Comparison of ENCODE assay signal across 8 mouse cellular contexts in the genomic region with DNA sequence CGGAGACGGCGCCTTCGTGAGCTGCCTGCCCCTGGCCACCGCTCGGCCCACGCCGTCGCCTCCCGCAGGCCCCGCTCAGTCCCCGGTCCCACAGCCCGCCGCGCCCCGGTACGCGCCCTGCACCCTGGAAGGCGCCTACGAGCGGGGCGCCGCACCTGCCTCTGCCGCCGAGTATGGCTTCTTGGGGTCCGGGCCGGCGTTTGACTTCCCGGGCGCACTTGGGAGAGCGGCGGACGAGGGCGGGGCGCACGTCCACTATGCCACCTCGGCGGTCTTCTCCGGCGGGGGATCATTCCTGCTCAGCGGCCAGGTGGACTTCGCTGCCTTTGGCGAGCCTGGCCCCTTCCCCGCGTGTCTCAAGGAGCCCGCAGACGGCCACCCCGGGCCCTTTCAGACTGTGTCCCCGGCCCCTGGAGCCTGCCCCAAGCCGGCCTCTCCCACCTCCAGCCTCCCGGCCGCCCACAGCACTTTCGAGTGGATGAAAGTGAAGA. TPM values are rescaled to one million over a fixed set of nuclear protein-coding genes. Genes with fewer than 3 reads are reported as not detected.
A peak's percentile ranks its signal among the peaks of the same experiment; 100 is the strongest.
DNase-seq lines count a peak whose midpoint lies in the region; ATAC-seq and TF ChIP-seq lines count a peak whose summit lies in the region.

No protein-coding gene starts in this region.

- no peak for DNase-seq in gastrocnemius, adult 2 months
- no peak for DNase-seq in gastrocnemius, postnatal 36 days
- no peak for DNase-seq in heart, postnatal 0 days (ENCODE audit: low spot score)
- no peak for DNase-seq in spleen, adult 18-20 months
- no peak for DNase-seq in frontal cortex, postnatal 25 days (ENCODE audit: low spot score in 2 of 2)

- ATAC-seq in heart, postnatal 0 days (ENCODE audit: insufficient read depth, low read depth), result no peak
- ATAC-seq in liver, embryonic 16.5 days (ENCODE audit: low read depth), result no peak
- ATAC-seq in CD4-positive, CD25-positive, alpha-beta regulatory T cell, adult 4 months, result no peak

- peak overlapping the region; percentile 36 for H3K9ac ChIP-seq in ES-Bruce4 (ENCODE audit: low read depth, poor library complexity, severe bottlenecking)
- H3K9ac ChIP-seq in heart, postnatal 0 days (replicated peaks; ENCODE audit: low read depth, low read length), result no peak overlapping the region
- H3K9ac ChIP-seq in liver, embryonic 16.5 days (ENCODE audit: low read depth, low read length), result no peak overlapping the region

- no peak for TF ChIP-seq POLR2A in ES-Bruce4 (IDR thresholded peaks at IDR 0.05; ENCODE audit: insufficient read depth, low read length)

- peaks cover 34% of the 10 kb centered on the region for H3K27me3 ChIP-seq in ES-Bruce4 (ENCODE audit: control insufficient read depth, insufficient read depth, low read length, poor library complexity, severe bottlenecking)
- H3K27me3 ChIP-seq in heart, postnatal 0 days (ENCODE audit: control insufficient read depth, insufficient read depth, low read length), result peaks cover 76% of the 10 kb centered on the region
- H3K27me3 ChIP-seq in liver, embryonic 16.5 days (ENCODE audit: control insufficient read depth, insufficient read depth, low read depth, low read length), result peaks cover 63% of the 10 kb centered on the region

- H3K27ac ChIP-seq in gastrocnemius, adult 2 months, result no peak overlapping the region
- H3K27ac ChIP-seq in ES-Bruce4 (ENCODE audit: insufficient read depth, low read length), result no peak overlapping the region
- no peak overlapping the region for H3K27ac ChIP-seq in heart, postnatal 0 days (ENCODE audit: low read depth)
- H3K27ac ChIP-seq in liver, embryonic 16.5 days (ENCODE audit: low read length), result no peak overlapping the region

- peak overlapping the region; percentile 70 for H3K4me2 ChIP-seq in heart, postnatal 0 days (ENCODE audit: low read depth, low read length)
- H3K4me2 ChIP-seq in liver, embryonic 16.5 days (ENCODE audit: low read depth, low read length), result peak overlapping the region; percentile 41

- H3K4me3 ChIP-seq in gastrocnemius, adult 2 months, result peak overlapping the region; percentile 73
- H3K4me3 ChIP-seq in ES-Bruce4 (ENCODE audit: low read depth, low read length), result peak overlapping the region; percentile 52
- peak overlapping the region; percentile 51 for H3K4me3 ChIP-seq in heart, postnatal 0 days (ENCODE audit: low read depth, low read length)
- peak overlapping the region; percentile 40 for H3K4me3 ChIP-seq in liver, embryonic 16.5 days (ENCODE audit: low read depth, low read length)

- H3K36me3 ChIP-seq in ES-Bruce4 (ENCODE audit: control insufficient read depth, insufficient read depth, low read length, poor library complexity, severe bottlenecking), result no peaks in the 10 kb centered on the region
- no peaks in the 10 kb centered on the region for H3K36me3 ChIP-seq in heart, postnatal 0 days (replicated peaks; ENCODE audit: control insufficient read depth, insufficient read depth, low read length)
- H3K36me3 ChIP-seq in liver, embryonic 16.5 days (ENCODE audit: control insufficient read depth, insufficient read depth), result no peaks in the 10 kb centered on the region

- TF ChIP-seq EP300 in ES-Bruce4 (IDR thresholded peaks at IDR 0.05; ENCODE audit: insufficient read depth, low read depth, low read length), result no peak
- no peak for TF ChIP-seq EP300 in heart, postnatal 0 days (IDR thresholded peaks at IDR 0.05; ENCODE audit: low read depth)

- intact Hi-C loops in gastrocnemius, adult 2 months (cut with DNase I), result no loop called here
- intact Hi-C loops in gastrocnemius, postnatal 36 days (cut with DNase I), result no loop called here

- H3K4me1 ChIP-seq in ES-Bruce4 (ENCODE audit: control insufficient read depth, insufficient read depth, low read length), result no peaks in the 10 kb centered on the region
- H3K4me1 ChIP-seq in heart, postnatal 0 days (ENCODE audit: control insufficient read depth, insufficient read depth), result peaks cover 11% of the 10 kb centered on the region
- H3K4me1 ChIP-seq in liver, embryonic 16.5 days (ENCODE audit: control insufficient read depth, low read depth, low read length), result no peaks in the 10 kb centered on the region; the same call in 1 of the 2 replicates

- no peaks in the 10 kb centered on the region for H3K9me3 ChIP-seq in ES-Bruce4 (replicated peaks; ENCODE audit: control insufficient read depth, insufficient read depth, low read length, poor library complexity, severe bottlenecking)
- H3K9me3 ChIP-seq in heart, postnatal 0 days (replicated peaks; ENCODE audit: control insufficient read depth, low read length), result no peaks in the 10 kb centered on the region
- H3K9me3 ChIP-seq in liver, embryonic 16.5 days (replicated peaks; ENCODE audit: control insufficient read depth, low read length), result no peaks in the 10 kb centered on the region

- no peak for TF ChIP-seq CTCF in gastrocnemius, adult 2 months (IDR thresholded peaks at IDR 0.05)
- TF ChIP-seq CTCF in ES-Bruce4 (IDR thresholded peaks at IDR 0.05; ENCODE audit: low read depth, low read length), result no peak
- no peak for TF ChIP-seq CTCF in heart, postnatal 0 days (IDR thresholded peaks at IDR 0.05; ENCODE audit: low read depth)

- under 1% methylated on average over 40 of the region's 53 CpGs for WGBS in heart, postnatal 0 days
- 3% methylated on average over 52 of the region's 53 CpGs for WGBS in liver, embryonic 16.5 days (ENCODE audit: insufficient replicate concordance)

RNA-seq across cellular contexts. Expression of a gene that starts 0.5 kb away (rescaled TPM):
- total RNA-seq in gastrocnemius, adult 2 months (2021), result not detected
- total RNA-seq in gastrocnemius, postnatal 36 days (2021), result not detected
- polyA plus RNA-seq in ES-Bruce4 (2011; ENCODE audit: insufficient read depth, insufficient read length, low read depth, missing spikeins), result not detected in 2 replicates
- not detected in 2 replicates for total RNA-seq in heart, postnatal 0 days (2014; rRNA removed; ENCODE audit: low replicate concordance)
- polyA plus RNA-seq in heart, postnatal 0 days (2015; fragmentation: Nextera tagmentation; extraction: Ambion mirVana), result not detected in 2 replicates
- not detected in 2 replicates for polyA plus RNA-seq in liver, embryonic 16.5 days (2015; fragmentation: Nextera tagmentation; extraction: Ambion mirVana)
- not detected for polyA plus RNA-seq in CD4-positive, CD25-positive, alpha-beta regulatory T cell, adult 4 months (2017; shearing (Covaris generic))

RNA-seq across cellular contexts. Expression of a gene that starts 36.8 kb away (rescaled TPM):
- total RNA-seq in gastrocnemius, adult 2 months (2021), result under 1 TPM; 0.08 to 0.36 TPM
- total RNA-seq in gastrocnemius, postnatal 36 days (2021), result under 1 TPM in 1 of 2 experiments, not detected in 1; 0.12 TPM
- polyA plus RNA-seq in ES-Bruce4 (2011; ENCODE audit: insufficient read depth, insufficient read length, low read depth, missing spikeins), result not detected in 2 replicates
- 1.6 TPM in 1 of 2 replicates, not detected in the other for total RNA-seq in heart, postnatal 0 days (2014; rRNA removed; ENCODE audit: low replicate concordance)
- not detected in 2 replicates for polyA plus RNA-seq in heart, postnatal 0 days (2015; fragmentation: Nextera tagmentation; extraction: Ambion mirVana)
- polyA plus RNA-seq in liver, embryonic 16.5 days (2015; fragmentation: Nextera tagmentation; extraction: Ambion mirVana), result not detected in 2 replicates
- not detected for polyA plus RNA-seq in CD4-positive, CD25-positive, alpha-beta regulatory T cell, adult 4 months (2017; shearing (Covaris generic))

RNA-seq across cellular contexts. Expression of a gene that starts 51.6 kb away (rescaled TPM):
- 1 to 10 TPM; 1.4 to 2.0 TPM for total RNA-seq in gastrocnemius, adult 2 months (2021)
- 1 to 10 TPM; 1.1 to 1.5 TPM for total RNA-seq in gastrocnemius, postnatal 36 days (2021)
- 0.40 TPM in 1 of 2 replicates, not detected in the other for polyA plus RNA-seq in ES-Bruce4 (2011; ENCODE audit: insufficient read depth, insufficient read length, low read depth, missing spikeins)
- total RNA-seq in heart, postnatal 0 days (2014; rRNA removed; ENCODE audit: low replicate concordance), result 0.19 TPM in 1 of 2 replicates, not detected in the other
- 0.05 and 0.11 TPM in 2 replicates for polyA plus RNA-seq in heart, postnatal 0 days (2015; fragmentation: Nextera tagmentation; extraction: Ambion mirVana)
- polyA plus RNA-seq in liver, embryonic 16.5 days (2015; fragmentation: Nextera tagmentation; extraction: Ambion mirVana), result not detected in 2 replicates
- not detected for polyA plus RNA-seq in CD4-positive, CD25-positive, alpha-beta regulatory T cell, adult 4 months (2017; shearing (Covaris generic))

RNA-seq across cellular contexts. Expression of a gene that starts 51.6 kb away (rescaled TPM):
- not detected for total RNA-seq in gastrocnemius, adult 2 months (2021)
- total RNA-seq in gastrocnemius, postnatal 36 days (2021), result under 1 TPM in 1 of 2 experiments, not detected in 1; 0.32 TPM
- polyA plus RNA-seq in ES-Bruce4 (2011; ENCODE audit: insufficient read depth, insufficient read length, low read depth, missing spikeins), result not detected in 2 replicates
- not detected in 2 replicates for total RNA-seq in heart, postnatal 0 days (2014; rRNA removed; ENCODE audit: low replicate concordance)
- 0.04 TPM in 1 of 2 replicates, not detected in the other for polyA plus RNA-seq in heart, postnatal 0 days (2015; fragmentation: Nextera tagmentation; extraction: Ambion mirVana)
- polyA plus RNA-seq in liver, embryonic 16.5 days (2015; fragmentation: Nextera tagmentation; extraction: Ambion mirVana), result 0.09 TPM in 1 of 2 replicates, not detected in the other
- not detected for polyA plus RNA-seq in CD4-positive, CD25-positive, alpha-beta regulatory T cell, adult 4 months (2017; shearing (Covaris generic))

RNA-seq across cellular contexts. Expression of a gene that starts 58.9 kb away (rescaled TPM):
- total RNA-seq in gastrocnemius, adult 2 months (2021), result 10 to 100 TPM; 39.3 to 49.0 TPM
- total RNA-seq in gastrocnemius, postnatal 36 days (2021), result 10 to 100 TPM; 38.1 to 38.5 TPM
- polyA plus RNA-seq in ES-Bruce4 (2011; ENCODE audit: insufficient read depth, insufficient read length, low read depth, missing spikeins), result 0.76 and 2.1 TPM in 2 replicates
- total RNA-seq in heart, postnatal 0 days (2014; rRNA removed; ENCODE audit: low replicate concordance), result 1.5 TPM in 1 of 2 replicates, not detected in the other
- 0.23 and 0.26 TPM in 2 replicates for polyA plus RNA-seq in heart, postnatal 0 days (2015; fragmentation: Nextera tagmentation; extraction: Ambion mirVana)
- 0.04 and 0.05 TPM in 2 replicates for polyA plus RNA-seq in liver, embryonic 16.5 days (2015; fragmentation: Nextera tagmentation; extraction: Ambion mirVana)
- not detected for polyA plus RNA-seq in CD4-positive, CD25-positive, alpha-beta regulatory T cell, adult 4 months (2017; shearing (Covaris generic))
